Mouse (Mus musculus) liver, postnatal 0 days (tissue): ENCODE measurements around the gene Ttll11.

Source experiments
- CTCF ChIP-seq: sonication (generic); IDR thresholded peaks from 2 replicates; pipeline ENCODE4 v1.5.1; 2016; ENCODE audit warnings: antibody characterized with exemption, low read depth
- EP300 ChIP-seq: IDR thresholded peaks from 2 replicates; pipeline ENCODE4 v1.6.1; 2016; ENCODE audit warnings: antibody characterized with exemption, low read depth, mild to moderate bottlenecking

- TF ChIP-seq EP300 (no peak), CTCF (peak; percentile 81)
These were observed 49.1 kb downstream of the Ttll11 start for GRCm38 (mm10) chr2:35930498-35931149.
